Mouse (Mus musculus) erythroblast, embryonic 14.5 days (primary cell): Measurements from ENCODE around the gene Rangrf.
"Not testable (repeated sequence)": the region's sequence is repeated elsewhere in the genome, so short reads cannot be mapped to it uniquely, and the experiment has no call there.

Source experiments
- GATA1 ChIP-seq: IDR thresholded peaks from 2 replicates; pipeline ENCODE4 v1.6.1; 2012; ENCODE audit warnings: low read length, inconsistent platforms, mixed read lengths
- TAL1 ChIP-seq: IDR thresholded peaks from 3 replicates; pipeline ENCODE4 v1.6.1; 2012; ENCODE audit warnings: low read length, inconsistent platforms, mixed read lengths

DNA sequence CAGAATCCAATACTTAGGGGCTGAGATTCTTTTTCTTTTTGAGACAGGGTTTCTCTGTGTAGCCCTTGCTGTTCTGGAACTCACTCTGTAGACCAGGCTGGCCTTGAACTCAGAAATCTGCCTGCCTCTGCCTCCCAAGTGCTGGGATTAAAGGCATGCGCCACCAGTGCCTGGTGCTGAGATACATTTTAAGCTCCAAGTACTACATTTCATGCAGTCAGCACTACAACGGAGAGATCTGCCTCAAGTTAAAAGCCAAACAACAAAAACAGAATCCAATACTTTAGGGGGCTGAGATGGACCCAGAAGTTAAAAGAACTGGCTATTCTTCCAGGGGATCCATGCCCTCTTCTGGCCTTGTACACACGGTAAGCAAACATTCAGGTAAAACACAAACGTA is 27.8 kb upstream of the Rangrf start:
- not testable (repeated sequence) for TF ChIP-seq TAL1, GATA1
